ENCODE assay signal across 8 mouse cellular contexts in genomic region chr11:115164976-115165374, GRCm38 (mm10). TPM values are rescaled to one million over a fixed set of nuclear protein-coding genes. Genes with fewer than 3 reads are reported as not detected.
A peak's percentile ranks its signal among the peaks of the same experiment; 100 is the strongest.
DNase-seq lines count a peak whose midpoint lies in the region; ATAC-seq and TF ChIP-seq lines count a peak whose summit lies in the region.

No protein-coding gene starts in this region.

- DNase-seq in urinary bladder, postnatal 14 days (ENCODE audit: low spot score) = peak; percentile 72
- no peak for DNase-seq in urinary bladder, postnatal 10 days (ENCODE audit: low spot score)
- DNase-seq in cerebellum, adult 2 months = peak; percentile 73 to 81
- peak; percentile 78 to 93 for DNase-seq in kidney, postnatal 25 days
- DNase-seq in mesoderm, embryonic 11.5 days (ENCODE audit: low read depth, low spot score) = peak; percentile 40

- peak overlapping the region; percentile 97 for H3K4me2 ChIP-seq in heart, embryonic 13.5 days

- peak overlapping the region; percentile 83 for H3K4me3 ChIP-seq in cerebellum, adult 2 months (replicated peaks; ENCODE audit: insufficient read depth, low read depth, low read length)
- peak overlapping the region; percentile 79 for H3K4me3 ChIP-seq in heart, embryonic 13.5 days

- no peaks in the 10 kb centered on the region for H3K36me3 ChIP-seq in heart, embryonic 13.5 days

- no peak for TF ChIP-seq CTCF in cerebellum, adult 2 months (IDR thresholded peaks at IDR 0.05; ENCODE audit: borderline replicate concordance, insufficient read depth, low read depth, low read length)

- H3K27me3 ChIP-seq in cerebellum, adult 2 months (ENCODE audit: control insufficient read depth, insufficient read depth, low read length) = no peaks in the 10 kb centered on the region
- peaks cover 21% of the 10 kb centered on the region for H3K27me3 ChIP-seq in heart, embryonic 13.5 days (replicated peaks)

- H3K4me1 ChIP-seq in cerebellum, adult 2 months (ENCODE audit: control insufficient read depth, insufficient read depth, low read length) = peaks cover 5% of the 10 kb centered on the region; the same call in 1 of the 2 replicates
- peaks cover 43% of the 10 kb centered on the region for H3K4me1 ChIP-seq in heart, embryonic 13.5 days

- H3K9me3 ChIP-seq in heart, embryonic 13.5 days = no peaks in the 10 kb centered on the region

- WGBS in cerebellum, adult 2 months = 4% methylated on average over 9 of the region's 9 CpGs
- WGBS in heart, embryonic 13.5 days = 5% methylated on average over 9 of the region's 9 CpGs

- peak overlapping the region; percentile 46 for H3K27ac ChIP-seq in cerebellum, adult 2 months (ENCODE audit: insufficient read depth, low read length)
- H3K27ac ChIP-seq in heart, embryonic 13.5 days (replicated peaks) = no peak overlapping the region

- ATAC-seq in heart, embryonic 13.5 days (ENCODE audit: extremely low read depth, insufficient number of reproducible peaks, low FRiP score, low TSS enrichment) = no peak
- no peak for ATAC-seq in frontal cortex, adult (ENCODE audit: low TSS enrichment)
- no peak for ATAC-seq in activated CD4-positive, CD25-positive, alpha-beta regulatory T cell, adult 4 months

- H3K9ac ChIP-seq in heart, embryonic 13.5 days = peak overlapping the region; percentile 81

- peak; percentile 37; the same call in 1 of the 2 replicates for TF ChIP-seq POLR2A in cerebellum, adult 2 months (IDR thresholded peaks at IDR 0.05; ENCODE audit: borderline replicate concordance, insufficient read depth, low read length)

RNA-seq across cellular contexts. Expression of gene Slc9a3r1, which starts 1.8 kb away (rescaled TPM):
- polyA plus RNA-seq in cerebellum, adult 2 months (2012; rRNA removed) = 87.2 and 87.9 TPM in 2 replicates
- polyA plus RNA-seq in heart, embryonic 13.5 days (2015; fragmentation: Nextera tagmentation; extraction: Ambion mirVana) = 23.1 and 24.4 TPM in 2 replicates
- polyA plus RNA-seq in activated CD4-positive, CD25-positive, alpha-beta regulatory T cell, adult 4 months (2017; shearing (Covaris generic)) = 100 to 1,000 TPM; 166 to 228 TPM

RNA-seq across cellular contexts. Expression of gene Tmem104, which starts 22.3 kb away (rescaled TPM):
- 12.5 and 13.3 TPM in 2 replicates for polyA plus RNA-seq in cerebellum, adult 2 months (2012; rRNA removed)
- 7.1 and 7.7 TPM in 2 replicates for polyA plus RNA-seq in heart, embryonic 13.5 days (2015; fragmentation: Nextera tagmentation; extraction: Ambion mirVana)
- 10 to 100 TPM in 1 of 2 experiments, 1 to 10 TPM in 1; 9.3 to 11.9 TPM for polyA plus RNA-seq in activated CD4-positive, CD25-positive, alpha-beta regulatory T cell, adult 4 months (2017; shearing (Covaris generic))

RNA-seq across cellular contexts. Expression of gene Nat9, which starts 22.7 kb away (rescaled TPM):
- polyA plus RNA-seq in cerebellum, adult 2 months (2012; rRNA removed) = 30.8 and 37.5 TPM in 2 replicates
- polyA plus RNA-seq in heart, embryonic 13.5 days (2015; fragmentation: Nextera tagmentation; extraction: Ambion mirVana) = 13.8 and 19.0 TPM in 2 replicates
- polyA plus RNA-seq in activated CD4-positive, CD25-positive, alpha-beta regulatory T cell, adult 4 months (2017; shearing (Covaris generic)) = 10 to 100 TPM; 14.0 to 14.6 TPM

RNA-seq across cellular contexts. Expression of gene Cd300lf, which starts 31.2 kb away (rescaled TPM):
- polyA plus RNA-seq in cerebellum, adult 2 months (2012; rRNA removed) = 0.57 and 0.72 TPM in 2 replicates
- 0.37 and 0.38 TPM in 2 replicates for polyA plus RNA-seq in heart, embryonic 13.5 days (2015; fragmentation: Nextera tagmentation; extraction: Ambion mirVana)
- 1 to 10 TPM in 1 of 2 experiments, under 1 TPM in 1; 0.37 to 1.5 TPM for polyA plus RNA-seq in activated CD4-positive, CD25-positive, alpha-beta regulatory T cell, adult 4 months (2017; shearing (Covaris generic))
